In the genomic region with DNA sequence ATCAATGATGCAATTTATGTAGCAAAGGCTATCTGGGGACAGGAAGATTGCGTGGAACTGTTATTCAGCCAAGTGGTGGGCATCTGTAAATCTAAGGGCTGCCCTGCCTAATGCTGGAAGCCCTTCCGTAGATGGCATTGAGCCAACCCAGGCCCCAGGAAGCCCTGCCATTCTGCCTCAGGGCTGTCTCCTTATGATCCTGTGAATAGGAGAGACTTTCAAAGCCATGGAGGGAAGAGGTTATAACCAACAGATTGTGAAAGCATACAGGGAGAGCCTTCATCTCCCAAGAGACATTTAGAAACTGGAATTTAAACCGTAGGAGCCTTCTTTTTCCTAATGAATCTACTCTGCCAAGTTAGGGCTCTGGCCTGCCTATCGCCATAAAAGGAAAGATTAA, we compare ENCODE assay signal across 8 mouse cellular contexts. TPM values are rescaled to one million over a fixed set of nuclear protein-coding genes. Genes with fewer than 3 reads are reported as not detected.
DNase-seq lines count a peak whose midpoint lies in the region; ATAC-seq and TF ChIP-seq lines count a peak whose summit lies in the region.

No protein-coding gene starts in this region.

- H3K27me3 ChIP-seq in forebrain, embryonic 15.5 days, result no peaks in the 10 kb centered on the region
- H3K27me3 ChIP-seq in forebrain, embryonic 12.5 days, result no peaks in the 10 kb centered on the region
- no peaks in the 10 kb centered on the region for H3K27me3 ChIP-seq in Patski
- no peaks in the 10 kb centered on the region for H3K27me3 ChIP-seq in heart, embryonic 12.5 days (replicated peaks)

- in situ Hi-C loops in Patski (cut with MboI; ENCODE audit: low pct_unique_long_range_greater_than_20kb), result loop anchor here (10.0 kb wide), 1 partner anchor 146 kb away; no protein-coding TSS in a partner anchor

- ATAC-seq in forebrain, embryonic 15.5 days (replicated peaks), result 0 out of 2 replicates have a peak, but pooled peaks have one; percentile 46
- ATAC-seq in forebrain, embryonic 12.5 days (ENCODE audit: low FRiP score), result no peak
- peak; percentile 2 for ATAC-seq in Patski
- no peak for ATAC-seq in heart, embryonic 12.5 days (ENCODE audit: insufficient number of reproducible peaks, low FRiP score)
- ATAC-seq in megakaryocyte progenitor cell, adult 5-6 weeks (replicated peaks; ENCODE audit: poor library complexity), result no peak

- H3K9me3 ChIP-seq in forebrain, embryonic 15.5 days, result no peaks in the 10 kb centered on the region
- no peaks in the 10 kb centered on the region for H3K9me3 ChIP-seq in forebrain, embryonic 12.5 days
- no peaks in the 10 kb centered on the region for H3K9me3 ChIP-seq in heart, embryonic 12.5 days (replicated peaks)

- no peak overlapping the region for H3K4me3 ChIP-seq in forebrain, embryonic 15.5 days
- H3K4me3 ChIP-seq in forebrain, embryonic 12.5 days (replicated peaks), result no peak overlapping the region
- H3K4me3 ChIP-seq in heart, embryonic 12.5 days, result peak overlapping the region; percentile 65

- no peak overlapping the region for H3K4me2 ChIP-seq in forebrain, embryonic 15.5 days (replicated peaks)
- no peak overlapping the region for H3K4me2 ChIP-seq in forebrain, embryonic 12.5 days
- H3K4me2 ChIP-seq in heart, embryonic 12.5 days, result peak overlapping the region; percentile 66

- POLR2A ChIA-PET in Patski (lab: Charles Lee), result no interaction called here

- H3K9ac ChIP-seq in forebrain, embryonic 15.5 days (replicated peaks), result no peak overlapping the region
- no peak overlapping the region for H3K9ac ChIP-seq in forebrain, embryonic 12.5 days
- peak overlapping the region; percentile 81 for H3K9ac ChIP-seq in heart, embryonic 12.5 days

- H3K27ac ChIP-seq in forebrain, embryonic 15.5 days (replicated peaks), result no peak overlapping the region
- no peak overlapping the region for H3K27ac ChIP-seq in forebrain, embryonic 12.5 days
- H3K27ac ChIP-seq in heart, embryonic 12.5 days (ENCODE audit: poor library complexity, severe bottlenecking), result peak overlapping the region; percentile 98

- peaks cover 6% of the 10 kb centered on the region; the same call in 1 of the 2 replicates for H3K4me1 ChIP-seq in forebrain, embryonic 15.5 days
- 0 out of 2 replicates have a peak, but pooled peaks cover 6% of the 10 kb centered on the region for H3K4me1 ChIP-seq in forebrain, embryonic 12.5 days
- H3K4me1 ChIP-seq in heart, embryonic 12.5 days (replicated peaks), result peaks cover 30% of the 10 kb centered on the region

- H3K36me3 ChIP-seq in forebrain, embryonic 15.5 days, result no peaks in the 10 kb centered on the region
- H3K36me3 ChIP-seq in forebrain, embryonic 12.5 days (replicated peaks), result no peaks in the 10 kb centered on the region
- H3K36me3 ChIP-seq in heart, embryonic 12.5 days, result no peaks in the 10 kb centered on the region

- 41% methylated on average over 4 of the region's 4 CpGs for WGBS in forebrain, embryonic 15.5 days
- WGBS in forebrain, embryonic 12.5 days, result 68% methylated on average over 4 of the region's 4 CpGs
- WGBS in heart, embryonic 12.5 days, result 41% methylated on average over 4 of the region's 4 CpGs

- no peak for TF ChIP-seq CTCF in Patski (IDR thresholded peaks at IDR 0.05)

- no peak for DNase-seq in Patski (ENCODE audit: low read depth, low spot score)
- peak; percentile 47 to 68 for DNase-seq in kidney, postnatal 25 days
- DNase-seq in skeletal muscle tissue, adult 2 months (ENCODE audit: low read depth, low spot score), result peak; percentile 37
- DNase-seq in right cerebral cortex, postnatal 4 days, result no peak

- CTCF ChIA-PET in Patski (lab: Charles Lee), result interaction anchor here (1.3 kb wide), 1 partner anchor 43 kb away, joined by 3 read pairs; no protein-coding TSS in a partner anchor

RNA-seq across cellular contexts. Expression of gene Cavin2, which starts 1.7 kb away (rescaled TPM):
- polyA plus RNA-seq in forebrain, embryonic 15.5 days (2015; fragmentation: Nextera tagmentation; extraction: Ambion mirVana), result 4.9 and 5.8 TPM in 2 replicates
- polyA plus RNA-seq in forebrain, embryonic 12.5 days (2016; fragmentation: Nextera tagmentation; extraction: Ambion mirVana), result 2.0 and 2.7 TPM in 2 replicates
- 17.6 TPM for polyA plus RNA-seq in Patski (2021)
- polyA plus RNA-seq in heart, embryonic 12.5 days (2016; fragmentation: Nextera tagmentation; extraction: Ambion mirVana), result 131 and 140 TPM in 2 replicates
- 0.34 and 0.69 TPM in 2 replicates for total RNA-seq in megakaryocyte progenitor cell, adult 5-6 weeks (2015)
- 0.33 and 0.37 TPM in 2 replicates for total RNA-seq in megakaryocyte progenitor cell, adult 5-6 weeks (2017)

Comparison
In these comparisons a context has a peak if more than half of its experiments do, and no peak if none do; other contexts are left out.
1. ATAC-seq: peak in forebrain, embryonic 15.5 days (single experiment) and Patski (single experiment); none in forebrain, embryonic 12.5 days (single experiment), heart, embryonic 12.5 days (single experiment) and megakaryocyte progenitor cell, adult 5-6 weeks (single experiment).
2. DNase-seq: peak in kidney, postnatal 25 days (2 of 2) and skeletal muscle tissue, adult 2 months (single experiment); none in Patski (single experiment) and right cerebral cortex, postnatal 4 days (single experiment).